Mouse (Mus musculus) A20 (cell line): Measurements from ENCODE around the gene Jarid2.

Experiments used
- DNase-seq: peaks from one replicate; pipeline ENCODE4 v3.0.0-alpha.2; 2011; ENCODE audit warnings: low read depth, low spot score

The Jarid2 gene

GRCm38 (mm10) chr13:44837445-44837844 is 108.2 kb downstream of the Jarid2 start:
- DNase-seq = no peak

- DNase-seq = no peak
Observed at GRCm38 (mm10) chr13:44839866-44840835, 110.9 kb downstream of the Jarid2 start.

- no peak for DNase-seq
Observed at GRCm38 (mm10) chr13:44851426-44851825, 122.2 kb downstream of the Jarid2 start.

- DNase-seq = no peak
Observed at GRCm38 (mm10) chr13:44852024-44852423, 122.8 kb downstream of the Jarid2 start.

DNA sequence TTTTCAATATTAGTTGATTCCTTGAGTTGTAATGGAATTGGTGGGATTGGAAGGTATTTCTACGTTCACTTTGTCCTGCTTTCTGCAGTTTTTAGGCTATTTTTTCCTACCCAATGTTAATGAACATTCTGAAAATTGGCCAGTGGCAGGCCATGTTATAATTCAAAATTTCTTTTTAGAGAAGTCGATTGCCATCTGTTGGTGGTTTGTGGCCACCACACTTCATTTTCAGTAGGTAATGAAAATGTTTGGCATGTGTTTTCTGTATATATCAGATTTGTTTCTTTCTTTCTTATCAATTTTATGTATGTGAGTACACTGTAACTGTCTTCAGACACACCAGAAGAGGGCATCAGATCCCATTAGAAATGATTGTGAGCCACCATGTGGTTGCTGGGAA is 136.3 kb downstream of the Jarid2 start:
- DNase-seq = peak; percentile 37

- DNase-seq = no peak
Observed at GRCm38 (mm10) chr13:44868037-44868650, 138.9 kb downstream of the Jarid2 start.

- peak; percentile 97 for DNase-seq
Observed at GRCm38 (mm10) chr13:44869418-44870119, 140.3 kb downstream of the Jarid2 start.

GRCm38 (mm10) chr13:44876799-44877198 is 147.5 kb downstream of the Jarid2 start:
- DNase-seq = no peak

DNA sequence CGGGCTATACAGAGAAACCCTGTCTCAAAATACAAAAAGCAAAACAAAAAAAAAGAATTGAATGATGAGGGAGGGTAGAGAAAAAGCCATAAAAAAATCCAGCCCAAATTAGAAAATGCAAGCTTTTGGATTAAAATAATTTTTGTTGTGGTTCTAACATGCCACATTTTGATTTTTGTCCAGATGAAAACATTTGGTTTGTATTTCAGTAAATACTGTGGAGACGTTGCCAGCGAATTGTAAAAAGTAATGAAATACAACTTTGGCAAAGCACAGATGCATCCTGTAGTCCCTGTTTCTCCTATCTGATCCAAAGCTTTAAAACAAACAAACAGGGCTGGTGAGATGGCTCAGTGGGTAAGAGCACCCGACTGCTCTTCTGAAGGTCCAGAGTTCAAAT is 151.7 kb downstream of the Jarid2 start:
- no peak for DNase-seq

DNA sequence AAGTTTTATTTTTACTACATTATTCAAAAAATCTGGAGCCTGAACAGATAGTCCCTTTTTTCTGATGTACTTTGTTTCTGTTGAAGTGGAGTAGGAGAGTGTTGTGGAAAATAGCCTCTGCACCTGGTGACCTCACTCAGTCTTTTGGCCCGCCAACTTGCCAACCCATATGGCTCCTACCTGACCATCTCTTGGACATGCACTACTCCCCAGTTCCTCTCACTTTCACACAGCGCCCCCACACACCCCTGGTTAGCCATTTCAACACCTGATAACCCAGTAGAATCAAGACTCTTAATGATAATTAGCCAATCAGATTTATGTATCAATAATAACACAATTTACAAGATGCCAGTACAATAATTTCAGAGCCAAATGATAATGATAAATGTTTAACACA is 156.9 kb downstream of the Jarid2 start:
- DNase-seq = no peak

- no peak for DNase-seq
Observed at GRCm38 (mm10) chr13:44890612-44891011, 161.3 kb downstream of the Jarid2 start.

GRCm38 (mm10) chr13:44891813-44892730 is 162.8 kb downstream of the Jarid2 start:
- DNase-seq = no peak

DNA sequence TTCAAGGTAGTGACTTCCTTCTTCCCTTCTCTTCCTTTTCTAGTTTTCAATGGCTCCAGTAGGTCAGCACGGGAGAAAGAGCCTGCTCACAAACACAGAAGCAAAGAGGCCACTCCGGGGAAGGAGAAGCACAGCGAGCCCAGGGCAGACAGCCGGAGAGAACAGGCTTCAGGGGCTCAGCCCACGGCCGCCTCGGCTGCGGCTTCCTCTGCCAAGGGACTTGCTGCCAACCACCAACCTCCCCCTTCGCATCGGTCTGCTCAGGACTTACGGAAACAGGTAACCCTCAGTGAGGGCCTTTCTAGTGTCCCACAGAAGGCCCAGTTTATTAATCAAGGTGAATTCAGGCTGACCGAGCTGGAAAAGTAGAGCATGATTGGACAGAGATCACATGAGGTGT is 166.9 kb downstream of the Jarid2 start:
- no peak for DNase-seq

DNA sequence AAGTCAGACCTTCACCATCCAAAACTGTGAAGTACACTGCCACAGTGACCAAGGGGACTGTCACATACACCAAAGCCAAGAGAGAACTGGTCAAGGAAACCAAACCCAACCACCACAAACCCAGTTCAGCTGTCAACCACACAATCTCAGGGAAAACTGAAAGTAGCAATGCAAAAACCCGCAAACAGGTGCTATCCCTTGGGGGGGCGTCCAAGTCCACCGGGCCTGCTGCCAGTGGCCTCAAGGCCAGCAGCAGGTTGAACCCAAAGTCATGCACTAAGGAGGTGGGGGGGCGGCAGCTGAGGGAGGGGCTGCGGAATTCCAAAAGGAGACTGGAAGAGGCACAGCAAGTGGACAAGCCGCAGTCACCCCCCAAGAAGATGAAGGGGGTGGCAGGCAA is 173.0 kb downstream of the Jarid2 start:
- no peak for DNase-seq

DNA sequence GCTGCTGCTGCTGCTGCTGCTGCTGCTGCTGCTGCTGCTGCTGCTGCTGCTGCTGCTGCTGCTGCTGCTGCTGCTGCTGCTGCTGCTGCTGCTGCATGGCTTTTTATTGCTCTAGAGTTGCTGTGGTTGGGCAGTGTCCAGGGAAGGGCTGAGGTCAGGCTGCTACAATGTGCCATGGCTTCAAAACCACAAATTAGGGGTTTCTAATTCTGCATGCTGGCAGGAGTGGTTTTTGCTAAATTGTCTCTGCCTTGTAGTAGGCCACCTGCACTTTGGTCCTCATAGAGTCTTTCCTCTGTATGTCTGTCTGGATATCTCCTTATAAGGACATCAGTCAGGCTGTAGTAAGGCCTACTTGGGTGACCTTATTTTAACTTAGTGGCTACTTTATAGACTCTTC is 174.1 kb downstream of the Jarid2 start:
- no peak for DNase-seq

DNA sequence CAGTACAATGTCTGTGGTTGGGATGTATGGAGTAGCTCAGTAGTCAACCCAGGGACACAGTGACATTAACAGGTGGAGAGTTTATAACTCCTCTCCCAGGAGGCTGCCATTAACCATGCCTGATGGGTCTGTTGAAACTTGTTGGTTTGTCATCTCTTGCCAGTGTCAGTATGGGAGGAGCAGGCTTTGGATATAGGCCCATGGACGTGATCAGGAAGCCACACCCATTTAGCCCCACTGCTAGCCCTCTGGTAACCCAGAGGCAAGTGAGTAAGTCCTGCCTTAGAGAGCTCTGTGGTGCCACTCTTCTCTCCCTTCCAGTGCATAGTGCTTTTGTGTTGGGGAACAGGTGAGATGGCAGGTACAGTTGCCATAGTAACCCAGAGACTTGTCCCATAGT is 175.0 kb downstream of the Jarid2 start:
- no peak for DNase-seq

GRCm38 (mm10) chr13:44906141-44906540 is 176.9 kb downstream of the Jarid2 start:
- DNase-seq = no peak

DNA sequence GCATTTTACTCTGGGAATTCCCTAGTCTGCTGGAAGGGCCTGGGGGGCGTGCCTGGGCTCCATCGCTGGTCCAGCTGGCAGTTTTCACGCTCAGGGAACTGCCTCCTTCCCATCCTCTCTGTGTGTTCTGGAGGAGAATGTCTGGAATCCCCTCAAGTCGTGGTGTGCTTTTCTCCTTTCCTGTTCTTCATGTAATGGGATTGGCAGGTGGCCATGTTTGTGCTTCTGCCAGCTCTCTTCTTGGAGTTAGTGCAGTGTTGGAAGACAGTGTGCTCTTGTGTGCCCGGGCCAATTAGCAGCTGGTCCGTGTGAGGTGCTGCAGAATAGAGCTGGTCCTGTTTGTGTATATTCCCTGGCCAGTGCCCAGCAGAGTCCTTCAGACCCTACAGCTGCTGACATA is 178.4 kb downstream of the Jarid2 start:
- DNase-seq = no peak

- DNase-seq = no peak
Observed at GRCm38 (mm10) chr13:44908790-44909189, 179.5 kb downstream of the Jarid2 start.

GRCm38 (mm10) chr13:44912851-44913250 is 183.6 kb downstream of the Jarid2 start:
- no peak for DNase-seq

DNA sequence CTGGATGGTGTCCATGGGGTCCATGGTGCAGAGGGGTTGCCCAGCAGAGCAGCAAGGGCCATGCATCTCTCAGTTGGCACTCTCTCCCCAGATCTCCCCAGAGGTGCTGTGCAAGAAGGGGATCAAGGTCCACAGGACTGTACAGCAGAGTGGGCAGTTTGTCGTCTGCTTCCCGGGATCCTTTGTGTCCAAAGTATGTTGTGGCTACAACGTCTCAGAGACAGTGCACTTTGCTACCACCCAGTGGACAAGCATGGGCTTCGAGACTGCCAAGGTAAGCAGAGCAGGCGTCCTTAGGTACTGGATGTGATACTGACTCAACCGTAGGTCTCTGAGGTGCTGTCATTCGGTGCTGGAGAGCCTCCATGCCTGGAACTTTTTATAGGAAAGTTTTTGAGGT is 184.3 kb downstream of the Jarid2 start:
- no peak for DNase-seq
